Mouse (Mus musculus): ENCODE results near the gene Cpt1b.

Cpt1b gene

GRCm38 (mm10) chr15:89387127-89387526 is 38.5 kb downstream of the Cpt1b start:
- in situ Hi-C loops (cut with MboI; ENCODE audit: low sequenced_read_pairs): no loop called here

GRCm38 (mm10) chr15:89384617-89385016 is 41.0 kb downstream of the Cpt1b start, which contains the start of gene Klhdc7b:
Gene Klhdc7b, plus strand, starts transcription at chr15:89384917.
- in situ Hi-C loops (cut with MboI; ENCODE audit: low sequenced_read_pairs): no loop called here

GRCm38 (mm10) chr15:89379429-89379828 is 46.2 kb downstream of the Cpt1b start:
- in situ Hi-C loops (cut with MboI; ENCODE audit: low sequenced_read_pairs): no loop called here

- in situ Hi-C loops (cut with MboI; ENCODE audit: low sequenced_read_pairs): no loop called here
Measured at GRCm38 (mm10) chr15:89378831-89379401, 46.7 kb downstream of the Cpt1b start, which contains the start of gene Odf3b. Gene Odf3b, minus strand, starts transcription at chr15:89379282.

GRCm38 (mm10) chr15:89377938-89378828 is 47.5 kb downstream of the Cpt1b start:
- in situ Hi-C loops (cut with MboI; ENCODE audit: low sequenced_read_pairs): no loop called here

- in situ Hi-C loops (cut with MboI; ENCODE audit: low sequenced_read_pairs): no loop called here
Measured at GRCm38 (mm10) chr15:89377362-89377761, 48.3 kb downstream of the Cpt1b start.

GRCm38 (mm10) chr15:89376957-89377356 is 48.7 kb downstream of the Cpt1b start, which contains the start of gene Tymp:
Gene Tymp, minus strand, starts transcription at chr15:89377039.
- in situ Hi-C loops (cut with MboI; ENCODE audit: low sequenced_read_pairs): no loop called here

- in situ Hi-C loops (cut with MboI; ENCODE audit: low sequenced_read_pairs): no loop called here
Measured at GRCm38 (mm10) chr15:89376040-89376439, 49.6 kb downstream of the Cpt1b start.

GRCm38 (mm10) chr15:89374801-89375534 is 50.7 kb downstream of the Cpt1b start:
- in situ Hi-C loops (cut with MboI; ENCODE audit: low sequenced_read_pairs): no loop called here

GRCm38 (mm10) chr15:89374340-89374739 is 51.3 kb downstream of the Cpt1b start:
- in situ Hi-C loops (cut with MboI; ENCODE audit: low sequenced_read_pairs): no loop called here

GRCm38 (mm10) chr15:89373762-89374248 is 51.9 kb downstream of the Cpt1b start, which contains the start of gene Sco2:
Gene Sco2, minus strand, starts transcription at chr15:89373846.
- in situ Hi-C loops (cut with MboI; ENCODE audit: low sequenced_read_pairs): no loop called here

GRCm38 (mm10) chr15:89373027-89373761 is 52.5 kb downstream of the Cpt1b start:
- in situ Hi-C loops (cut with MboI; ENCODE audit: low sequenced_read_pairs): no loop called here

- in situ Hi-C loops (cut with MboI; ENCODE audit: low sequenced_read_pairs): no loop called here
Measured at GRCm38 (mm10) chr15:89372536-89372935, 53.1 kb downstream of the Cpt1b start.

- in situ Hi-C loops (cut with MboI; ENCODE audit: low sequenced_read_pairs): no loop called here
Measured at GRCm38 (mm10) chr15:89372068-89372467, 53.6 kb downstream of the Cpt1b start.
